Mouse (Mus musculus): ENCODE measurements around the gene Cmbl. TPM values are rescaled to one million over a fixed set of nuclear protein-coding genes. Genes with fewer than 3 reads are reported as not detected.

Gene Cmbl
- polyA plus RNA-seq, 1 experiment from 2014 or later = 6.6 TPM

DNA sequence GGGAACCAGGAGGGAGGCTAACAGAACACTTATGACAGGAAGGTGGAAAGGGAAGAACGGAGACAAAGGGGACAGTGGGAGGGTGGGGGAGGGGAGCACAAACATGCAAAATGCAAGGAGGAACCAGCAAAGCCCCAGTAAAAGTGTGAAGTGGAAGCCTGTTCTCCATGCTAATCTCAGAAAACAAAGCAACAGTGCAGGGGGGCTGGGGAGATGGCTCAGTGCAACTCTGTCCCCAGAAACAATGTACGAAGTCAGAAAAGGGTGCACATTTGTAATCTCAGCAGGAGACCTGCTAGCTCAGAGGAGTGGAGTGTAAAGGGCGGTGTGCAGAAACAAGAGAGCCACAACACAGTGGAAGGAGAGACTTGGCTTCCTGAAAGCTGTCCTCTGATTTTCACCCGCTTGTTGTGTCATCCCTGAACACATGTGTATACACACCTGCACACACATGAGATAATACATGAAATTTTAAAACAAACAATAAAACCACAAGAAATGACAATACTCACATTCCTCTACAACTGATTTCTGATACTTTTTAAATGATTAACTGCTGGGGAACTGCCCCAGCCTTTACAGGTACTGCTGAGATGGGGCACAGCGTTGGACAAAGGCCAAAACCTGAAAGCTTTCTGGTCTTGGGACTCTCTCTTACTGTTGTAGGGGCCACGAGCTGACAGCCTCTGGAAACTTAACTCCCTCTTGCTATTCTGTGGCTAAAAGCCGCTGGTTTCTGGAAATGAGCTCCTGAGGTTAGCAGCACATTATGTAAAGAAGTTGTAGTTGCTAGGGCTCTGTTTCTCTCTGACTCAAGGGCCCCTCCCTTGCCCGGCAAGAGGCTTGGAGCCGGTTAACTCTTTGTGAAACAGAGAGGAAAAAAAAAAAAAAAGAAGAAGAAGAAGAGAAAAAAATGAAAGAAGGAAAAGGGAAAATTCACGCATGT lies 22.9 kb upstream of the Cmbl start:
- H3K4me1 ChIP-seq (replicated peaks) = peaks cover 42% of the 10 kb centered on the region
- no peak for ATAC-seq (ENCODE audit: insufficient number of reproducible peaks, low FRiP score)
- H3K36me3 ChIP-seq = no peaks in the 10 kb centered on the region
- 0 out of 2 replicates have a peak overlapping the region, but pooled peaks have one; percentile 32 for H3K9ac ChIP-seq
- H3K9me3 ChIP-seq (replicated peaks) = no peaks in the 10 kb centered on the region
- H3K4me2 ChIP-seq = peak overlapping the region; percentile 22; the same call in 1 of the 2 replicates
- H3K27me3 ChIP-seq (replicated peaks) = no peaks in the 10 kb centered on the region
- no peak overlapping the region for H3K4me3 ChIP-seq
- WGBS = 12% methylated on average over 10 of the region's 10 CpGs
- H3K27ac ChIP-seq (ENCODE audit: poor library complexity, severe bottlenecking) = peak overlapping the region; percentile 72

DNA sequence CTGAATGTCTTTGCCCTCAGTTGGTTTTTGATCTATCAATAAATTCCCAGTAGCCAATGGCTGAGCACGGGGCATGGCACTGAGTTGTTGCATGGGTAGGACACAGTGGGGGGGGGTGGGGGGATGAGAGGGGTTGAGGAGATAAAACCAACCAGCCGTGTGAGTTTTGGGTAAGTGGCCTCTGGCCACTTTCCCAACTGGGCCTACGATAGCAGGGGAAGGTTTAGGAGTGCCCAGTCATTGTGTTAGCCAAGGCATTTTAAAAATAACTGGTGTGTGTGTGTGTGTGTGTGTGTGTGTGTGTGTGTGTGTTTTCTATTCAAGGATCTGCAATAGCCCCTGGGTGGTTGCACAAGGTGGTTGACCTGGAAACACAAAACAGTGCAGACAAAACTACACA lies 21.9 kb upstream of the Cmbl start:
- H3K27ac ChIP-seq (ENCODE audit: poor library complexity, severe bottlenecking) = no peak overlapping the region
- no peak overlapping the region for H3K9ac ChIP-seq
- no peak overlapping the region for H3K4me2 ChIP-seq
- 7% methylated on average over 3 of the region's 3 CpGs for WGBS
- no peaks in the 10 kb centered on the region for H3K9me3 ChIP-seq (replicated peaks)
- H3K4me3 ChIP-seq = no peak overlapping the region
- ATAC-seq (ENCODE audit: insufficient number of reproducible peaks, low FRiP score) = no peak
- no peaks in the 10 kb centered on the region for H3K27me3 ChIP-seq (replicated peaks)
- H3K36me3 ChIP-seq = no peaks in the 10 kb centered on the region
- peaks cover 42% of the 10 kb centered on the region for H3K4me1 ChIP-seq (replicated peaks)

- no peak for ATAC-seq (ENCODE audit: insufficient number of reproducible peaks, low FRiP score)
- H3K27me3 ChIP-seq (replicated peaks) = no peaks in the 10 kb centered on the region
- no peak overlapping the region for H3K4me2 ChIP-seq
- no peak overlapping the region for H3K4me3 ChIP-seq
- peaks cover 37% of the 10 kb centered on the region for H3K4me1 ChIP-seq (replicated peaks)
- peak overlapping the region; percentile 60; the same call in 1 of the 2 replicates for H3K27ac ChIP-seq (ENCODE audit: poor library complexity, severe bottlenecking)
- no peaks in the 10 kb centered on the region for H3K9me3 ChIP-seq (replicated peaks)
- H3K36me3 ChIP-seq = no peaks in the 10 kb centered on the region
- 31% methylated on average over 1 of the region's 1 CpGs for WGBS
- no peak overlapping the region for H3K9ac ChIP-seq
Measured at GRCm38 (mm10) chr15:31545058-31545457, 20.1 kb upstream of the Cmbl start.

DNA sequence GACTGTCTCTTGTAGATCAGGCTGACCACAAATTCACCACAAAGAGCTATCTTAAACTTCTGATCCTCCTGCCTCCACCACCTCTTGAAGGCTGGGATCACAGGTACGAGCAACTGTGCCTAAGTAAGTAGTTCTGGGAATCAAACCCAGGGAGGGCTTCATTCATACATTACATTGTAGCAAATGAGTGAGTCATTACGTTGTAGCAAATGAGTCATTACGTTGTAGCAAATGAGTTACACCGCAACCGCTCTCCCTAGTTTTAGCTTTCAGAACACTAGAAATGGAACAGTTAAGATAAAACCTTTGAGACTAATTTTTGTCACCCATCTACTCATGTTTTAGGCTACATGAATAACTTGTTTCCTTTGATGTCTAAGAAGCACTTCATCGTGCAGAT lies 18.9 kb upstream of the Cmbl start:
- H3K9ac ChIP-seq = no peak overlapping the region
- H3K27ac ChIP-seq (ENCODE audit: poor library complexity, severe bottlenecking) = peak overlapping the region; percentile 60; the same call in 1 of the 2 replicates
- no peak overlapping the region for H3K4me3 ChIP-seq
- ATAC-seq (ENCODE audit: insufficient number of reproducible peaks, low FRiP score) = no peak
- H3K36me3 ChIP-seq = no peaks in the 10 kb centered on the region
- H3K4me2 ChIP-seq = no peak overlapping the region
- 83% methylated on average over 6 of the region's 6 CpGs for WGBS
- no peaks in the 10 kb centered on the region for H3K27me3 ChIP-seq (replicated peaks)
- peaks cover 29% of the 10 kb centered on the region for H3K4me1 ChIP-seq (replicated peaks)
- no peaks in the 10 kb centered on the region for H3K9me3 ChIP-seq (replicated peaks)

DNA sequence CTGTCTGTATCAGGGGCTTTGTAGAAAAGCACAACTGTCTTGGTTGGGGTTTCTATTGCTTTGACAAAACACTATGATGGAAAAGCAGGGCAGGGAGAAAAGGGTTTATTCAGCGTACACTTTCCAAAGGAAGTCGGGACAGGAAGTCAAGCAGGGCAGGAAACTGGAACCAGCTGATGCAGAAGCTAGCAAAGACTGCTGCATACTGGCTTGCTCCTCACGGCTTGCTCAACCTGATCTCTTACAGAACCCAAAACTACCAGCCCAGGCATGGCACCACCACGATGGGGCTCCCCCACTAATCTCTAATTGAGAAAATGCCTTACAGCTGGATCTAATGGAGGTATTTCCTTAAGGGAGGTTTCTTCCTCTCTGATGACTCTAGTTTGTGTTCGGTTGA lies 17.8 kb upstream of the Cmbl start:
- H3K4me2 ChIP-seq = no peak overlapping the region
- no peak overlapping the region for H3K9ac ChIP-seq
- ATAC-seq (ENCODE audit: insufficient number of reproducible peaks, low FRiP score) = no peak
- WGBS = 64% methylated on average over 5 of the region's 5 CpGs
- no peaks in the 10 kb centered on the region for H3K9me3 ChIP-seq (replicated peaks)
- no peak overlapping the region for H3K4me3 ChIP-seq
- H3K36me3 ChIP-seq = no peaks in the 10 kb centered on the region
- no peaks in the 10 kb centered on the region for H3K27me3 ChIP-seq (replicated peaks)
- peaks cover 21% of the 10 kb centered on the region for H3K4me1 ChIP-seq (replicated peaks)
- H3K27ac ChIP-seq (ENCODE audit: poor library complexity, severe bottlenecking) = no peak overlapping the region

GRCm38 (mm10) chr15:31550381-31550780 lies 14.8 kb upstream of the Cmbl start:
- no peak for ATAC-seq (ENCODE audit: insufficient number of reproducible peaks, low FRiP score)
- no peak overlapping the region for H3K9ac ChIP-seq
- WGBS = 79% methylated on average over 4 of the region's 4 CpGs

DNA sequence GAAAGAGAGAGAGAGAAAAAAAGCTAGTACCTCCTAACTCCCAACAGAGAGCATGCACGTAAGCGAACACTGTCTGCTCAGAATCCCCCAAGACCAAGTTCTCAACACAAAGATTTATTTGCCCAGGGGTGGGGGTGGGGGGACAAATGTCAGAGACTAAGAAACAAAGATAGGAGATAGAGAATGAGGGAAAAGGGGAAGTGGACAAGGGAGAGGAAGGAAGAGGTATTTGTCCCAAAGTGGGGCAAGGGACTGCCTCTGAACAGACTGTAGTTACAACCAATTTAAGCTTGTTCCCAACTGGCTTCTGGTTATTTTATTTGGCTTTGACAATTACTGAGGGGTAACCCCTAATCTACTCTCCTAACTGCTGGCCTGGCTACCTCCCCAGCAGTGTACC lies 10.3 kb upstream of the Cmbl start:
- H3K4me1 ChIP-seq (replicated peaks) = no peaks in the 10 kb centered on the region
- no peak overlapping the region for H3K9ac ChIP-seq
- no peak for ATAC-seq (ENCODE audit: insufficient number of reproducible peaks, low FRiP score)
- 0 out of 2 replicates have a peak overlapping the region, but pooled peaks have one; percentile 11 for H3K27ac ChIP-seq (ENCODE audit: poor library complexity, severe bottlenecking)
- no peak overlapping the region for H3K4me3 ChIP-seq
- no peaks in the 10 kb centered on the region for H3K36me3 ChIP-seq
- H3K9me3 ChIP-seq (replicated peaks) = peaks cover 4% of the 10 kb centered on the region; the same call in 1 of the 2 replicates
- H3K4me2 ChIP-seq = no peak overlapping the region
- H3K27me3 ChIP-seq (replicated peaks) = no peaks in the 10 kb centered on the region
- 82% methylated on average over 2 of the region's 2 CpGs for WGBS

More at GRCm38 (mm10) chr15:31550381-31550780, 14.8 kb upstream of the Cmbl start:
- Histone ChIP-seq H3K36me3 (no peaks in the 10 kb centered on the region), H3K9me3 (replicated peaks) (no peaks in the 10 kb centered on the region), H3K4me1 (replicated peaks) (peaks cover 5% of the 10 kb centered on the region), H3K4me2 (no peak overlapping the region), H3K4me3 (no peak overlapping the region), H3K27me3 (replicated peaks) (no peaks in the 10 kb centered on the region), H3K27ac (ENCODE audit: poor library complexity, severe bottlenecking) (no peak overlapping the region)

- ATAC-seq (ENCODE audit: insufficient number of reproducible peaks, low FRiP score) = no peak
- no peaks in the 10 kb centered on the region for H3K27me3 ChIP-seq (replicated peaks)
- 77% methylated on average over 6 of the region's 6 CpGs for WGBS
- peaks cover 5% of the 10 kb centered on the region; the same call in 1 of the 2 replicates for H3K9me3 ChIP-seq (replicated peaks)
- H3K9ac ChIP-seq = no peak overlapping the region
- no peaks in the 10 kb centered on the region for H3K36me3 ChIP-seq
- no peak overlapping the region for H3K27ac ChIP-seq (ENCODE audit: poor library complexity, severe bottlenecking)
- H3K4me2 ChIP-seq = no peak overlapping the region
- no peak overlapping the region for H3K4me3 ChIP-seq
- H3K4me1 ChIP-seq (replicated peaks) = peaks cover 6% of the 10 kb centered on the region; the same call in 1 of the 2 replicates
Measured at GRCm38 (mm10) chr15:31561390-31561789, 3.8 kb upstream of the Cmbl start.

DNA sequence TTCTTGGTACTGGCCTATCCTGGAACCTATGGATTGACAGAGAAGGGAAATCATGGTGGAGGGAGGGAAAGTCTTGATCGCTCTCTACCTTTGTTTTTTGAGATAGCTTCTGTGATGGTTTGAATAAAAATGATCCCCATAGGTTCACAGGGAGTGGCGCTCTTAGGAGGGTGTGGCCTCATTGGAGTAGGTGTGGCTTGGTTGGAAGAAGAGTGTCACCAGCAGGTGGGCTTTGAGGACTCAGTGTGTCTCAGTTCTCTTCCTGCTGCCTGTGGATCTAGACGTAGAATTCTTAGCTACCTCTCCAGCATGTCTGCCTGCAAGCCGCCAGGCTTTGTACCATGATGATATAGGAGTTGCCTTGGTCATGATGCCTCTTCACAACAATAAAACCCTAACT lies 3.2 kb upstream of the Cmbl start:
- Histone ChIP-seq H3K27me3 (replicated peaks) (no peaks in the 10 kb centered on the region), H3K4me2 (no peak overlapping the region), H3K9ac (no peak overlapping the region), H3K27ac (ENCODE audit: poor library complexity, severe bottlenecking) (no peak overlapping the region), H3K9me3 (replicated peaks) (peaks cover 5% of the 10 kb centered on the region; the same call in 1 of the 2 replicates), H3K4me1 (replicated peaks) (peaks cover 6% of the 10 kb centered on the region; the same call in 1 of the 2 replicates), H3K36me3 (no peaks in the 10 kb centered on the region), H3K4me3 (no peak overlapping the region)
- ATAC-seq (ENCODE audit: insufficient number of reproducible peaks, low FRiP score) = no peak
- WGBS = 87% methylated on average over 4 of the region's 4 CpGs

DNA sequence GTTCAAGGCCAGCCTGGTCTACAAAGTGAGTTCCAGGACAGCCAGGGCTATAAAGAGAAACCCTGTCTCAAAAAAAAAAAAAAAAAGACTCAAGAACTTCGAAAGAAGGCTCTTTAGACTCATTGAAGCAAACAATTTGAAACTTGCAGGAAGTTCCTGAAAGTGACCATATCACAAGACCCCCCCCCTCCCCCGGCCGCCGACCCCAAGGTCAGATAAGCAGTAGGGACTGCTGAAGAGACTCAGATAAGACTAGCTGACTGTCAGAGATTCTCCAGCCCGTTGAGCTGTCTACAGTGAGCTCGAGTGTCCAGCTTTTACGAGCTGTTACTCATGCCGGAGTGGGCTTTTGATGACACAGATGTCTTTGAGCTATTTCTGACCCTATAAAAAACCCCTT lies 2.3 kb upstream of the Cmbl start:
- H3K9me3 ChIP-seq (replicated peaks) = peaks cover 5% of the 10 kb centered on the region; the same call in 1 of the 2 replicates
- no peak overlapping the region for H3K9ac ChIP-seq
- no peak overlapping the region for H3K27ac ChIP-seq (ENCODE audit: poor library complexity, severe bottlenecking)
- no peak overlapping the region for H3K4me2 ChIP-seq
- H3K27me3 ChIP-seq (replicated peaks) = no peaks in the 10 kb centered on the region
- 23% methylated on average over 8 of the region's 8 CpGs for WGBS
- no peak overlapping the region for H3K4me3 ChIP-seq
- H3K4me1 ChIP-seq (replicated peaks) = peaks cover 6% of the 10 kb centered on the region; the same call in 1 of the 2 replicates
- no peak for ATAC-seq (ENCODE audit: insufficient number of reproducible peaks, low FRiP score)
- H3K36me3 ChIP-seq = no peaks in the 10 kb centered on the region
